20 mouse cellular contexts compared by ENCODE assay signal in the genomic region with DNA sequence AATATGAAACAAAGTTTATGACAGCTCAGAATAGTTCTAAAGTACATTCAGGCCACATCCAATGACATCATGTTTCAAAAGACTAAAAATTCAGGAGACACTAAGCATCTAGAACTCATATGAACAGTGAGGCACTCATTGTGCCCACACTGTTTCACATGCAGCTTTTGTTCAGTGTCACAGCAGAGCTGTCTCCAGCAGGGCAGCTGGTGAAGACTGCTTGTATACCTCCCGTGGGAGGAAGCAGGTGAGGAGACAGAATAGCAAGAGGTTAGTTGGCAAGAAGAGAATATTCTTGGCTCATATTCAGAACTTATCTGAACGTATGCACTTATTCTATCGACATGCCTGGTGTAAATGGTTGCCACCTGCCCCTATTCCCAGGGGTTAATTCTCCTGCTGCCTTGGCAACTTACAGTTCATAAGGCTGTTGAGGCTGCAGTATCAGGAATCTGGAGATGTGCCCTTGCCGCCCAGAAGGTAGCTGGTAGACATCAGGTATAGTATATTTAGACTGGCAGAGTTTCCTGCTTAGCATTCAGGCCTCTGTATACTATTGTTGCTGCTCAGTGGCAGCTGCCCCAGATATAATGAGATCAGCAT.
A peak's percentile ranks its signal among the peaks of the same experiment; 100 is the strongest.
DNase-seq lines count a peak whose midpoint lies in the region; ATAC-seq and TF ChIP-seq lines count a peak whose summit lies in the region.
"Had no signal": no experiment of that assay in that cellular context is flagged by ENCODE, and none has a peak within 500 bp of the region (broad histone marks: within the 10 kb centered on the region; RNA-seq: fewer than 3 reads in every experiment).

No protein-coding gene starts in this region.

- H3K4me3 ChIP-seq in cerebellum, adult 2 months (replicated peaks; ENCODE audit: insufficient read depth, low read depth, low read length) = no peak overlapping the region
- no peak overlapping the region for H3K4me3 ChIP-seq in hindbrain, postnatal 0 days (ENCODE audit: low read length)
- H3K4me3 ChIP-seq: erythroblast, embryonic 14.5 days; heart, embryonic 12.5 days; neural tube, embryonic 12.5 days had no signal

- no peaks in the 10 kb centered on the region for H3K27me3 ChIP-seq in cerebellum, adult 2 months (ENCODE audit: control insufficient read depth, insufficient read depth, low read length)
- no peaks in the 10 kb centered on the region for H3K27me3 ChIP-seq in hindbrain, postnatal 0 days (ENCODE audit: insufficient read depth, low read length)
- H3K27me3 ChIP-seq: heart, embryonic 12.5 days; neural tube, embryonic 12.5 days had no signal

- H3K36me3 ChIP-seq in hindbrain, postnatal 0 days (ENCODE audit: insufficient read depth, low read length) = no peaks in the 10 kb centered on the region
- H3K36me3 ChIP-seq: heart, embryonic 12.5 days; neural tube, embryonic 12.5 days had no signal

- TF ChIP-seq POLR2A in cerebellum, adult 2 months (IDR thresholded peaks at IDR 0.05; ENCODE audit: borderline replicate concordance, insufficient read depth, low read length) = no peak

- no peaks in the 10 kb centered on the region for H3K9me3 ChIP-seq in hindbrain, postnatal 0 days (ENCODE audit: low read length)
- H3K9me3 ChIP-seq: heart, embryonic 12.5 days; neural tube, embryonic 12.5 days had no signal

- WGBS in cerebellum, adult 2 months = 7% methylated on average over 4 of the region's 4 CpGs
- WGBS in hindbrain, postnatal 0 days = 51% methylated on average over 4 of the region's 4 CpGs

- DNase-seq in cerebellum, adult 11 months = no peak
- DNase-seq in layer of hippocampus, adult 11-12 months (ENCODE audit: low spot score) = peak; percentile 4
- no peak for DNase-seq in layer of hippocampus, postnatal 25 days (ENCODE audit: extremely low spot score in 1 of 2, low spot score in 1 of 2)
- peak; percentile 11 to 25 for DNase-seq in cerebellum, adult 2 months
- DNase-seq in hindbrain, postnatal 0 days (ENCODE audit: low spot score) = peak; percentile 58
- DNase-seq in adrenal gland, postnatal 25 days = no peak
- DNase-seq in heart, adult 11 months = no peak
- DNase-seq: adrenal gland, postnatal 10 days; gastrocnemius, postnatal 25 days; heart, postnatal 4 days; kidney, adult 8-10 months; liver; lung, adult 2 months; thymus, postnatal 14 days had no signal

- peak; percentile 56; the same call in 1 of the 2 replicates for ATAC-seq in cerebellum, adult (ENCODE audit: insufficient number of reproducible peaks, low FRiP score, low TSS enrichment)
- peak; percentile 83 for ATAC-seq in hindbrain, postnatal 0 days
- ATAC-seq: midbrain, embryonic 16.5 days had no signal

- no peak overlapping the region for H3K9ac ChIP-seq in hindbrain, postnatal 0 days (replicated peaks; ENCODE audit: low read length)
- H3K9ac ChIP-seq: heart, embryonic 12.5 days; neural tube, embryonic 12.5 days had no signal

- H3K27ac ChIP-seq in cerebellum, adult 2 months (ENCODE audit: insufficient read depth, low read length) = no peak overlapping the region
- no peak overlapping the region for H3K27ac ChIP-seq in hindbrain, postnatal 0 days
- H3K27ac ChIP-seq: macrophage; neural tube, embryonic 12.5 days had no signal

- no peak overlapping the region for H3K4me2 ChIP-seq in hindbrain, postnatal 0 days (ENCODE audit: low read depth, low read length)
- H3K4me2 ChIP-seq: heart, embryonic 12.5 days; neural tube, embryonic 12.5 days had no signal

- TF ChIP-seq CTCF in cerebellum, adult 2 months (IDR thresholded peaks at IDR 0.05; ENCODE audit: borderline replicate concordance, insufficient read depth, low read depth, low read length) = no peak
- TF ChIP-seq CTCF in hindbrain, postnatal 0 days (IDR thresholded peaks at IDR 0.05; ENCODE audit: low read depth) = no peak

- H3K4me1 ChIP-seq in cerebellum, adult 2 months (ENCODE audit: control insufficient read depth, insufficient read depth, low read length) = no peaks in the 10 kb centered on the region
- no peaks in the 10 kb centered on the region for H3K4me1 ChIP-seq in hindbrain, postnatal 0 days (ENCODE audit: insufficient read depth, low read length)
- H3K4me1 ChIP-seq: heart, embryonic 12.5 days; neural tube, embryonic 12.5 days had no signal

Comparison
In these comparisons a context has a peak if more than half of its experiments do, and no peak if none do; other contexts are left out.
1. DNase-seq: peak in layer of hippocampus, adult 11-12 months (single experiment), cerebellum, adult 2 months (2 of 2) and hindbrain, postnatal 0 days (single experiment); none in cerebellum, adult 11 months (single experiment), layer of hippocampus, postnatal 25 days (0 of 2), adrenal gland, postnatal 25 days (single experiment) and heart, adult 11 months (single experiment).